Mouse (Mus musculus) ES-Bruce4 (cell line): Measurements from ENCODE around the gene Calhm6. TPM values are rescaled to one million over a fixed set of nuclear protein-coding genes. Genes with fewer than 3 reads are reported as not detected.

Source experiments
- H3K27ac ChIP-seq: 2 replicates; pipeline ENCODE4 v1.5.1; 2012; ENCODE audit warnings: low read length, inconsistent platforms; ENCODE audit not compliant: insufficient read depth
- H3K27me3 ChIP-seq: 2 replicates; pipeline ENCODE4 v1.6.1; 2012; ENCODE audit warnings: mild to moderate bottlenecking, low read length, inconsistent platforms; ENCODE audit not compliant: control insufficient read depth, poor library complexity, insufficient read depth, severe bottlenecking
- H3K36me3 ChIP-seq: 2 replicates; pipeline ENCODE4 v1.6.1; 2012; ENCODE audit warnings: inconsistent platforms, mild to moderate bottlenecking, low read length, moderate library complexity; ENCODE audit not compliant: control insufficient read depth, poor library complexity, insufficient read depth, severe bottlenecking
- H3K4me1 ChIP-seq: one replicate; pipeline ENCODE4 v1.8.1; 2011; ENCODE audit warnings: low read length; ENCODE audit not compliant: control insufficient read depth, insufficient read depth
- H3K4me3 ChIP-seq: 2 replicates; pipeline ENCODE4 v1.5.1; 2011; ENCODE audit warnings: low read depth, mild to moderate bottlenecking, low read length
- H3K9ac ChIP-seq: 2 replicates; pipeline ENCODE4 v1.6.1; 2012; ENCODE audit warnings: low read depth, mild to moderate bottlenecking, inconsistent platforms; ENCODE audit not compliant: poor library complexity, severe bottlenecking
- H3K9me3 ChIP-seq: replicated peaks from 2 replicates; pipeline ENCODE4 v1.6.1; 2012; ENCODE audit warnings: mild to moderate bottlenecking, low read length, inconsistent platforms; ENCODE audit not compliant: control insufficient read depth, poor library complexity, insufficient read depth, severe bottlenecking
- CTCF ChIP-seq: IDR thresholded peaks from one replicate; pipeline ENCODE4 v1.8.1; 2011; ENCODE audit warnings: low read depth, low read length
- EP300 ChIP-seq: IDR thresholded peaks from 2 replicates; pipeline ENCODE4 v1.6.1; 2011; ENCODE audit warnings: low read depth, low read length; ENCODE audit not compliant: insufficient read depth
- POLR2A ChIP-seq: IDR thresholded peaks from one replicate; pipeline ENCODE4 v1.8.1; 2011; ENCODE audit warnings: low read length; ENCODE audit not compliant: insufficient read depth
- polyA plus RNA-seq: library from polyadenylated mRNA; stranded (reverse); fragments of >200 nt; gene quantifications from 2 replicates; pipeline ENCODE4 v1.2.4, GENCODE M21; 2011; ENCODE audit warnings: low read depth; ENCODE audit not compliant: missing spikeins, insufficient read depth, insufficient read length

The Calhm6 gene
- polyA plus RNA-seq, 1 experiment, result not detected

DNA sequence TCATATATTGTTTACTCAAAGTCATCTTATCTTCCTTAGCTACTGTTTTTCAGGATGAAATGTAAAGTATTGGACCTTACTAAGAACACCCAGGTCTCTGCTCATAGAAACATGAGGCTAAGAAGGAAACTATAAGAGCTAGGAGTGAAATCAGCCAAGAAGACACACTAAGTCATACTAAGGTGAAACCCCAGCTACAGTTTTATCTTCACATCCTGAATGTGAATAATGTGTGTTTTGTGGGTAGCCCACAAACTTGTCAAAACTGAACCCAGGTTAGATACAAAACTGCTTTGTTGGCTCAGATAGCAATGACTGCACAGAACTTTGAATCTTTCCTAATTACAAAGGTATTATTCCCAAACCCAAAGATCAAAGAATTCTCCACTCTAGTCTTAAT is 10.0 kb downstream of the Calhm6 start:
- H3K27ac ChIP-seq, result no peak overlapping the region
- no peak for TF ChIP-seq POLR2A
- no peak for TF ChIP-seq EP300
- no peak for TF ChIP-seq CTCF
- H3K36me3 ChIP-seq, result no peaks in the 10 kb centered on the region
- no peaks in the 10 kb centered on the region for H3K4me1 ChIP-seq
- H3K9ac ChIP-seq, result no peak overlapping the region
- H3K9me3 ChIP-seq, result no peaks in the 10 kb centered on the region
- H3K27me3 ChIP-seq, result no peaks in the 10 kb centered on the region
- no peak overlapping the region for H3K4me3 ChIP-seq

DNA sequence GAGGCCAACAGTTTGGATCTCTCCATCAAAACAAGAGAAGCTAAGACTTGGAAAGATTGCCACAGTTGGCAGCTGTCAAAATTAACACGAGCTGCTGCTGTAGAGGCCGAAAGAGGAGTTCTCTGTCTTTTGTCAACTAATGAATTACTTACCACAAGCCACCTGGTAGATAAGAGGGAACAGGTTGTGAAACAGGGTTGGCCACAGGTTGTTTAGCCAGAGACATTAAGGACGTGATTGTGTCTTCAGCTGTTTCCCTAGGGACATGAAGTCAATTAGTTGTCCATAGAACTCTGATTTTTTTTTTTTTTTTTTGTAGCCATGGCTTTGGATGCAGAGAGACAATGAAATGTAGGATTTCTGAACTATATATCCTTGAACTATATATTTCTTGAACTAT is 10.7 kb downstream of the Calhm6 start:
- Histone ChIP-seq H3K4me3 (no peak overlapping the region), H3K4me1 (no peaks in the 10 kb centered on the region), H3K36me3 (no peaks in the 10 kb centered on the region), H3K27me3 (no peaks in the 10 kb centered on the region; the same call in 1 of the 2 replicates), H3K27ac (no peak overlapping the region), H3K9me3 (no peaks in the 10 kb centered on the region), H3K9ac (no peak overlapping the region)
- TF ChIP-seq CTCF (no peak), POLR2A (no peak), EP300 (no peak)

DNA sequence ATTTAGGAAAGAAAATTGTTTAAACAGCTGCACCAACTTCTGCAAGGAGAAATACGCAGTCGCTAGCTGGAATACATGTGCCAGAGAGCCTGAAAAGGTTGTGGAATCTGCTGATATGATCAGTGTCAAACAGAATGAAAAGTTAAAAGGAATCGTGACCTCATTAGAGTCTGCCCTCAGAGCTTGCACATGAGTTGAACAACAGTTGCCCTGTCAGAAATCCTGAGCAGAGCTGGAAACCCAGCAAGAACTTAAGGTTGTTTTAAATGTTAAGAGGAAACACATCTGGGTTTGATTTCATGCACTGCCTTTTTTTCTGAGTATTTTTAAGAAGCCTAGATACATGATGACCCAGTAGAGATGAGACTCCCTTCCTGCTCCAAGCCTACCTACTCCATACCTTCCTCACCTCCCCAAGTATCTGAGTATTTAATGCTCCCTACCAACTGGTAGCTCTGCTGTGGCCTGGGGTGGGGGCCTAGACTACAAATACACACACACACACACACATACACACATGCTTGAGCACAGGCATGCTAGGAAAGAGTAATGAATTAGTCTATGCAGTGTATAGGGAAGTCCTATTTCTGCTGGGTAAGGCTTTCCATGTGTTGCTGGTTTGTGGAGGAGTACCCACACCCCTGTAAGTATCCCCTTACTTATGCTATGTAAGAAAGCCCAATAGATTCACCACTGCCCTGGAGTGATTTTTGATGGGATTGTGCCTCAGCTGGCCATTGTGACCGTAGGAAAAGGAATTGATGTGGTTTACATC is 15.6 kb downstream of the Calhm6 start:
- no peak overlapping the region for H3K4me3 ChIP-seq
- no peaks in the 10 kb centered on the region for H3K9me3 ChIP-seq
- H3K36me3 ChIP-seq, result no peaks in the 10 kb centered on the region
- H3K27ac ChIP-seq, result no peak overlapping the region
- H3K4me1 ChIP-seq, result no peaks in the 10 kb centered on the region
- no peak overlapping the region for H3K9ac ChIP-seq
- H3K27me3 ChIP-seq, result peaks cover 1% of the 10 kb centered on the region
- no peak for TF ChIP-seq POLR2A
- TF ChIP-seq CTCF, result no peak
- TF ChIP-seq EP300, result no peak

DNA sequence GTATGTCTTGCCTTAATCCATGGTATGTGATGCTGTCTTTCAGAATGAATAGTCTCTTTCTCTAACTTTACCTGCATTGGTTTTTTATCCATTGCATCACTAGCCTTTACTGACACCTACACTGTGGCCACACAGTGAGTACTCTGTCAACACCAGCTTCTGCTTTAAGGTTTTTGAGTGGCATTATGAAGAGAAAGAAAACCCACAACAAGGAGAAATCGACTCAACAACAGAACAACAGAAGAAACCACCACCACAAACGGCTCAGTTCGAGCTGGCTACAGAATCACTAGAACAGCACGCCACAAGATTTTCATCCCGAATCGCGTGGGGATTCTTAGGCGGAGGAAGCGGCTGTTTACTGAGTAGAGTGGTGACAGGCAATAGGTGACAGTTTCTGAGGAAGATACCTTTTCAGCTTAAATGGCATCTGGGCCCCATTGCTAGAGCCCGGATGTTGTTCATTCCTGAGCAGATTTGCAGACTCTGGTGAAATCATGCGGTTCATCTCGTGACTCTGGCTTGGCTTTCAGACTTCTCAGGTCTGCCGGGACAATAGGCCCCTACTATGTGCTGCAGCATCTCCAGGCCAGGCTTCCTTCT is 16.8 kb downstream of the Calhm6 start:
- Histone ChIP-seq H3K27ac (no peak overlapping the region), H3K9ac (no peak overlapping the region), H3K36me3 (no peaks in the 10 kb centered on the region), H3K27me3 (peaks cover 1% of the 10 kb centered on the region), H3K9me3 (no peaks in the 10 kb centered on the region), H3K4me3 (no peak overlapping the region), H3K4me1 (no peaks in the 10 kb centered on the region)
- TF ChIP-seq POLR2A, result no peak
- TF ChIP-seq EP300, result no peak
- TF ChIP-seq CTCF, result no peak

DNA sequence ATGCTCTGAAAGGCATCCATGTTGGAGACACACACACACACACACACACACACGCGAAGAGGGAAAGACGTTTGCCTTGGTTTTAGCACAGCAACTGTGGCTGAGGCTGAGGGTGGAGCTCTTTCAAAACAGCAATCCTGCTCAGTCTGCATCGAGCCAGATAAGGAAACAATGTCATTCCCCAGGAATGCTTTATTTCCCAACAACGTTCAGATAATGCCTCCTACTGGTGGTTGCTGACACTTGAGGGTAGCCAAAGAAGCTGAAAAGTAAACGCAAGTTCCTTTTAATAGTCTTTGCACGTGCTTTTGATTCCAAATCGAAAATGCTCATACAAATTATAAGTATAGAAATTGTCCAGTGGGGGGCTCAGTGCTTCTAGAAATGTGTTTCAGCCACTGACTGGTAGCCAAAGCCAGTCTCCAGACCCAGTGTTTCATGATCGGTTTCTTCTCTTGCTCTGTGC is 31.3 kb downstream of the Calhm6 start, which contains the start of gene Calhm5:
TSS of gene Calhm5 (minus strand) at position 102 of the 466 bp plus-strand sequence.
- H3K9ac ChIP-seq, result no peak within 1 kb of the TSS
- no peak within 1 kb of the TSS for H3K27ac ChIP-seq
- TF ChIP-seq EP300, result no peak
- no peak for TF ChIP-seq POLR2A
- no peak for TF ChIP-seq CTCF
- no peaks in the 10 kb centered on the region for H3K9me3 ChIP-seq
- no peaks in the 10 kb centered on the region for H3K27me3 ChIP-seq
- no peaks in the 10 kb centered on the region for H3K36me3 ChIP-seq
- H3K4me1 ChIP-seq, result no peaks in the 10 kb centered on the region
- H3K4me3 ChIP-seq, result peak within 1 kb of the TSS; percentile 2; the same call in 1 of the 2 replicates

DNA sequence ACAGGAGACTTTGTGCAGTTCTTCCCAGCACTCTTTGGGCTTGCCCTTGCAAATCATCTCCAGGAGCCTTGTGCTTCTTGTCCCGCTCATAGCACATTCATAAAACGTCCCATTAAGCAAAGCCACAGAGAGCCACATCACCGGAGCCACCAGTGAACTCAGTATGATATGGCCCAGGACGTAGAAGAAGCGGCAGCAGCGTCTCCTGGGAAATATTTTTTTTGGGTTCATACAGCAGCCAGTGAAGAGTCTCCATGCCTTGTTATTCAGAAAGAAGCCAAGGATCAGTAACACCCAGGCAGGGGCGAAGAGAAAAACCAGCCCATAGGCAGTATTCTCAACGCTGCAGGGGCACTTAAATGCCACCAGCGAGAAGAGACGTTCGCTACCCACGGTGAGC is 31.8 kb downstream of the Calhm6 start:
- H3K9me3 ChIP-seq, result no peaks in the 10 kb centered on the region
- TF ChIP-seq EP300 (no peak), CTCF (no peak), POLR2A (no peak)
- peak overlapping the region; percentile 2; the same call in 1 of the 2 replicates for H3K4me3 ChIP-seq

More for the DNA sequence above, 31.8 kb downstream of the Calhm6 start:
- Histone ChIP-seq H3K27ac (no peak overlapping the region), H3K27me3 (no peaks in the 10 kb centered on the region), H3K9ac (no peak overlapping the region), H3K36me3 (no peaks in the 10 kb centered on the region), H3K4me1 (no peaks in the 10 kb centered on the region)
